Mouse (Mus musculus) brain, embryonic 18.5 days (tissue): Measurements from ENCODE around the gene Tmem60.

Source experiments
- DNase-seq: peaks from one replicate; pipeline ENCODE4 v3.0.0-alpha.2; 2012; ENCODE audit warnings: low read depth, low spot score

The Tmem60 gene

DNA sequence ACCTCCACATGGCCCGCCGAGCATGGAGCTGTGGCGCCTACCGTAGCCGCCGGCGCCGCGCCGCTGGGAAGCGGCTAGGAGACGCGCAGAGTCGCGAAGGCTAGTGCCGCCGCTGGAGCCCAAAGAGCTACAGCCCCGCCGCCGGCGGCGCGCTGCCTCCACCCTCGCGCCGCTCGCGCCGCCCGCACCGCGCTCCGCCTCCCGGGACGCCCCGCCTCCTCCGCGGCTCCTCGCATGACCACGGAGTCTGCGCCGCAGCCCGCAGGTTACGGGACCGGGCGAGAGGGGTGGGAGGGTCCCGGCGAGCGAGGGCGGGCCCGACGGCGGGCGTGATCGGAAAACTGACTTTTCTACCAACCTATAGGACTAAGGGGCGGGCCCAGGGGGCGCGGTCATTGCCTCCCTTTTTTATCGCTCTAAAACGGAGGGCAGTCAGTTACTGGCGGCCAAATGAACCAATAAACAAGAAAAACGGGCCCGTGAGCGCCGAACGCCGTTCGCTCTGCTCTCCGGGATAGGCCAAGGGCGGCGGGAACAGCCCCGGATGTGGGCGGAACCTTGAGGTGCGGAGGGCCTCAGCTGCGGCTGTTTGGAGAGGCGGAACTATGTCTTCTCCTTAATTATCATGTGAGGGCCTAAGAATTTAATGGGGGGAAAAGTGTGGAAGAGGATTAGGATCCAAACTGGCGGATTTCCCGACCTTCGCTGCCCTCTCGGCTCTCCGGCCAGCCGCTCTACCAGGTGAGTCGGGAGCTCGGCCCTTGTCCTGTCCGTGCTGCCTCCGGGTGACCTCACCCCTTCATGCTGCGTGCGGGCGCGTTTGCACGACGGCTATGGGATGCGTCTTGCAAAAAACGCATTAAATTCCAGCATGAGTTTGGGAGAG, at the start of gene Tmem60, which contains the start of gene Phtf2:
Tmem60 (plus strand) TSS at position 277 of the 886 bp plus-strand sequence.
Phtf2 (minus strand) TSS at position 210 of the 886 bp plus-strand sequence.
- peak; percentile 99 for DNase-seq

DNA sequence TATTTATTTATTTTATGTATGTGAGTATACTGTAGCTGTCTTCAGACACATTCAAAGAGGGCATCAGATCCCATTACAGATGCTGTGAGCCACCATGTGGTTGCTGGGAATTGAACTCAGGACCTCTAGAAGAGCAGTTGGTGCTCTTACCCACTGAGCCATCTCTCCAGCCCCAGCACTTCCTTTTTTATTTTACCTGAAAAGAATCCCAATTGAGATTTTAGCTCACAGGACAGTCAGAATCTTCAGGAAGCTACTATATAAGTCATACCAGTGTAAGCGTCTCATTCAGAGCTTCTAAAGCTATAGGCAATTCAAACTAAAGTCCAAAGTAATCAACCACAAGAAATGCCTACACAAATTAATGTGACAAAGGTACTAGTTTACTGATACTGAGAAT, 47.6 kb upstream of the Tmem60 start:
- no peak for DNase-seq

DNA sequence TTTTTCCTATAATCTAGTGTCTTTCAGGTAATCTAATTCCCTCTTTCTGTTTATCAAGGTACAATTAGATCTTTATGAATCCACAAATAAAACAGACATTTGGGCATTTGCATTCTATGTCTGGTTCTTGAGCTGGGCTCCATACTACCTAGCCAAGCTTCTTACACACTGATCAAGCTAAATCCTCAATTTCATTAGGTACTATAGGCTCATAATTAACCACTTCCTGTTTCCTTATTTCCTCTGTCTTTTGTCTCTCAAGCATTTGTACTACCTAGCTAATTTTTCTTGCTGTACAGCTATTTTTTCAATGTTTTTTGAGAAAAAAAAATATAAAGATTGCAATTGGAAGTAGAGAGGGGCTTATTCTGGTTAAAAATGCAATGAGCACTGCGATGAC, 44.9 kb upstream of the Tmem60 start:
- DNase-seq, result no peak

DNA sequence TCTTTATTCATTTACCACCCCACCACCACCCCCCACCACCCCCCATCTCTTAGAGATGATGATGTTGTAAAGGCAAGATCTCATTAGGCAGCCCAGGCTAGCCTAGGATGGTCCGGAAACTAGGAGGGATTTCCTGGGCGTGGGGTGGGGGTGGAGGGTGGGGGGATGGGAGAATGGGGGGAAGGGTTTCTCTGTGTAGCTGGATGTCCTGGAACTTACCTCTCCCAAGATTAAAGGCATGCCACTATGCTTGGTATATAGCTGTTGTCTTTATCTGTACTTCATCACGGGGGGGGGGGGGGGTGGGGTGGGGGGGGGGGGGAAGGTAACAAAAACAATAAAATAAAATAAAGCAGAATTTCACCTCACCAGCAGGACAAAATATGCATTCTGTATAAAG, 38.6 kb upstream of the Tmem60 start:
- no peak for DNase-seq

DNA sequence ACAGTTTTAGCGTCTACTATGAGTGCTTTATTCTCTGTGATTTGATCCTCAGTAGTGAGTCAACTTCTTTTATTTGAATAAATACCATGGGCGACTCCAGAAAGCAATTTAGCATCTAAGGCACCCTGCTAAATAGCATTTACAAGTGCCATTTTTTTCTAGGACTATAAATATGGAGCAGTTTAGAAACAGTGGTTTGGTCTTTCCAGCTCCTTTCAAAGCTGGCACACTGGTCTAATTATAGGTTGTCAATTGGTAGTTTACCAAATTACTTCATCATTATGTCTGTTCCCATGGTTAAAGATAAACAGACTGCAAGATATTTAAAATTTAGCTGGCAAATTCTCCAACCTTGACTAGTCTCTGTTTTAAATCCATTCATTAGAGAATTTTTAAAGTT, 38.2 kb upstream of the Tmem60 start:
- peak; percentile 16 for DNase-seq

DNA sequence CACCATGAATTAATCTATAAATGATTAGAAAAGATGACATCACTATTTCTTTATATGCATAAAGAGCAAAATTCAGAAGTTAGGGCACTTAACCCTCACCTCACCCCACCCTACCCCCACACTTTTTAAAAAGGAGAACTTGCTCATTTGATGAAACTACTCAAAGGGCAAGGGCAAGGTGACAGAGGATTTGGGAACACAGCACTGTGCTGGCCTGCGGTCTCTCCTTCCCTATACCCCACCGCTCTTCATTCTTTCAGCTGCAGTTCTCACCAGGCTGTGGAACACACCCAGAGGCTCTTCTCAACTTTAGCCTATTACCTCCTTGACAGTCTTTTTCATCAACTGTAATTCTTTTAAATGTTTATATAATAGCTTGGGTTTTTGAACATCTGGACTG, 35.0 kb upstream of the Tmem60 start:
- DNase-seq, result no peak

DNA sequence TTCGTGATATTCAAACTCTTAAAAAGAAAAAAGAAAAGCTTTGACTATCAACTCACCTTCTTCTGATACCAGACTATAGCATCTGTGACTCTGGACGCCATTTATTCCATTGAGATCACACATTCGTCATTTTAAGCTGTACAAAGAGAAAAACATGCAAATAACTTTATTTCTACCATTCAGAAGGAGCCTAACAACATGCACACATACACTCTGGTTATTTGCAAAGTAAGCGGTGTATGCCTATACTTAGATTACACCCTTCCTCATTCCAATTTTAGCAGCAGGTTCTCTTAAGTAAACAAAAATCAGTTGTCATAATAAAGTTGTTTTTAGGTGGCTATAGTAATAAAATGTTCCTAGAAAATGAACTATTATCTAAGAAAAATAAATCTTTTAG, 26.9 kb upstream of the Tmem60 start:
- no peak for DNase-seq

DNA sequence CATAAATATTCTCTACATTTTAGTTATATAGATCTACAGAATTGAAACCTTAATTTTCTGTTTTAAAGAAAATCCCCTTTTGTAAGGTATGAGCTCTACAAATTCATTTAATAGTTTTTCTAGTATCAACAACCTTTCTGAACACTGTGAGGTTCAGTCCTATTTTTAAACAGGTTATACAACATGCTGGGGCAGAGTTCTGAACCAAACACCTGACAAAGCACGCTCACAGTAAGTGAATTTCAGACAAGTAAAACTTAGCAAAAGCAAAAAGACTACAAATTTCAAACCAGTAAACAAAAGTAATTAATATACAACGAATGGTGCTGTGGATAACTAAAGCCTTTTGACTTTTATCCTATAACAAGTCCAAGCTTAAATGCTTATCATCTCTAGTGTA, 23.6 kb upstream of the Tmem60 start:
- DNase-seq, result no peak

DNA sequence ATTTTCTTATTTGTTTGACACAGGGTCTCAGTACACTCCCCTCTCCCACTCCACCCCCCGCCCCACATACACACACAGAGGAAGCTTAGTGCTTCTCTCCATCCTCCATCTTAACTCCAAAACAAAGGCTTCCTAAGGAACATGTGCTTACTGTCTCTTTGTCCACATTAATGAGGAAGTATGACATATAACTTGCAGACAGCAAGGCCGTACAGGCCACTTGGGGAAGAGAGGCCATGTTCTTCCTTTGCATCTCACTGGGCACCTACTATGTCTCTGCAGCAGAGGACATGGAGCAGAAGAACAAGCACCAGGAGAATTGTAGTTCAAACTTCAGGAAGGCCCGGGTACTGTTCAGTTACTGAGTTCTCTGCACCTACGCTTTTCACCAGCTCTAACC, 21.4 kb upstream of the Tmem60 start:
- DNase-seq, result no peak

DNA sequence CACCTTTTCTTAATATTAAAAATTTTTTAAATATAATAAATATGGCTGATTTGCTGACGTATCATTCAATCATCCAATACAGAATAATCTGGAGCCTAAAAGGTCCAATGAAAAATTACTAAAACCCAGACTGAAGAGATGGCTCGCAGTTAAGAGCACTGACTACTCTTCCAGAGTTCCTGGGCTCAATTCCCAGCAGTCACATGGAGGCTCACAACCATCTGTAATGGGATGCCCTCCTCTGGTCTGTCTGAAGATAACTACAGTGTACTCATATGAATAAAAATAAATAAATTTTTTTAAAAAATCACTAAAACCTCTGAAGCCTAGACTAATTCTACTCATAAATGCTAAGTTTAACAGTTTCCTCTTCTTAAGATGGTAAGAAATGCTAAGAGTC, 20.1 kb upstream of the Tmem60 start:
- no peak for DNase-seq

DNA sequence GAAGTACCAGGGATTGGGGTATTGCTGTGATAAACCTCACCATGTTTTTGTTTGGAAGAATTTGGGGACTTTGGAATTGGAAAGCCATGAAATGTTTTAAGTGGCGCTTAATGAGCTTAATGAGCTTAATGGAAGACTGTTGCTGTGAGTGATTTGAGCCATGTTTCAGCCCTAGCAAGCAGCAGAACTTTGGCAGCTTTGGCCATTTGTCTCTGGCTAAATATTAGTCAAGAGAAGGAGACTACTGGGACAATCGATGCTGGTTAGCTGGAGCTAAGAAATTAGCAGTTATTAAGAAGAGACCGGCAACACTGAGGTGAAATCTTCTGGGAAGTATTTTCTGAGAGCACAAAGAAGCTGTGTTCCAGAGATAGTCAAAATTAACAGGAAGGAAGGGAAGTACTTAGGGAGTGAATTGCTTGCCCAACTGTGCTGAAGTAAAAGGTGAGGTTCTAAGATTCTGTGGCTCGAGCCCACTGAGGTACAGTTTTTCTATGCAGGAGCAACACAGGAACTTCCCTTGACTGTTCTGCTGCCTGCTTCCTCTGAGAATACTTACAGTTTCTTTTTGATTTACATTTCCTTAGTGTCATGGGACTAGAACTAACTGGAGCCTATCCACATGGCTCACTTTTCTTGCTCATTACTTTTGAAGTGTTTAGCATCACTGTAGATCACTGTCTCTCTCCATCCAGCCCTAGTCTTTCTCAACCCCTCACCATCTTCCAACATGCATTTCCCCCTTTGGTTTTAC, 17.6 kb upstream of the Tmem60 start:
- no peak for DNase-seq

DNA sequence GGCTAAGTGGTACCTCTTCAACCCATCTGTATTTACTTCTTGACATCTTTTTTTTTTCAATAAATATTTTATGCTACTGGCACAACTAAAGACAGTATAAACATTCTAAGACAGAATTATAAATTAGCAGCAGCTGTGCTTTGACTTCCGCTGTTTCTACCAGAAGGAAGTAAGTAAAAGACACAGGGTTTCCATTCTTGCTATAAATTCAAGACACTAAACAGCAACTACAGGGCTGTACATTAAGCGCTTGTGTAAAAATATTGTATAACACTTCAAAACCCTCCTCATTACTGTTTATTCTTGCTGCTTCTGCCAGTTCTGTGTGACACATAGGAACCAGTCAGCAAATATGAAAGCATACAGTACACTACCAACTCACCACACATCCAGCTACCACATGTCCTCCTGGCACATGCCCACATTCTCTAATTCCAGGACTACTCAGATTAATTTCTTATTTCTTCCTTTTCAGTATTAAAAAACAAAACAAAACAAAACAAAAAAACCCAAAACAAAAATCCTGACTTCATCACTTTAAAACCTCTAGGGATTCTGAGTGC, 16.7 kb upstream of the Tmem60 start:
- DNase-seq, result no peak

DNA sequence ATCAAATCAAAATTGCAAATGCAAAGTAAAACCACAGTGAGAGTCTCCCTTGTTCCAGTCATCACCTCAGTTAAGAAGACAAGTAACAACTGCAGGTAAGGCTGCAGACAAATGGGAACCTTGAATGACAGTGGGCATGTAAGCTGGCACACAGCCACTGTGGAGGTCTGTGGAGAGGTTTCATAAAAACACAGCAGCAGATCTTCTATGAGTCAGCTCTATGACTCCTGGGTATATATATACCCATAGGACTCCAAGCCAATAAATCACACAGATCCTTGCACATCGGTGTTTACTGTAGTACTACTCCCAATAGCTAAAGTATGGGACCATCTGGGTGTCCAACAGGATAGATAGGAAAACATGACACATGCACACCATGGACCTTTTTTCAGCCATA, 8.8 kb upstream of the Tmem60 start:
- no peak for DNase-seq

DNA sequence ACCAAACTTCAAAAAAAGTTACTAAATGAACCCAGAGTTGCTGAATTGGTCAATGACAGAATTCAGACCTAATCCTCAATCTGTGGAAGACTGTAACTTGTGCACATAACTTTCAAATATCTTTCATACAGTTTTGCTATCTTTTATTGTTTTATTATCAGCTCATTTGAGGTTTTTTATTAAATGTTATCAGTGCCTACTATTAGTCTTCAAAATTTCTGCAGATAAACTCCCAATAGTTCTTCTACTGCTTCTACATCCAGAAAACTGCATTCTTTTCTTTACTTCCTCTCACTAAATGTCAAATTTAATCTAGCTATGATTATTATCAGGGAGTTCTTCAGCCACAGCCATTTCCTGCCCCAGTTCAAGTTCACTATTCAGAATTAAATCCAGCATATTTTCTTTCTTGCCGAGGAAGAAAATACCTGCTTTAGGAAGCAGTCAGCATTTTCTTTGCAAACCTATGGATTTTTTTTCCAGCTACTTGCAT, 5.0 kb upstream of the Tmem60 start:
- no peak for DNase-seq

DNA sequence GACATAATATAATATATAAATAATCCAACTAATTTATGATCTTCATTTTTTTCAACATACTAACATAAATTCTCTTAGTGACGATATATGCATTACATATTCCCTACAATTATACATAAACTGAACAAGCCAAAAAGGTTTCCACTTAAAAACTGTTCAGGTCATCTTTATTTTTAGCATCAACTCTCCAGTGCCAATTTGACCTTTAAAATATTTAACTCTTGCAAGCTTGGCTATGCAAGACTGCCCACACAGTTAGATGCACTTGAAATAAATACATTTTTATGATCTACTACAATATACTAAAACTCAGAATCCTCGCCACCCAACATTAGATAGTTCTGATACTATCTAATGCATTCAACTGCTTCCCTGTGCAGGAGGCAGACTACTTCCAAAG, 1.6 kb upstream of the Tmem60 start:
- no peak for DNase-seq

DNA sequence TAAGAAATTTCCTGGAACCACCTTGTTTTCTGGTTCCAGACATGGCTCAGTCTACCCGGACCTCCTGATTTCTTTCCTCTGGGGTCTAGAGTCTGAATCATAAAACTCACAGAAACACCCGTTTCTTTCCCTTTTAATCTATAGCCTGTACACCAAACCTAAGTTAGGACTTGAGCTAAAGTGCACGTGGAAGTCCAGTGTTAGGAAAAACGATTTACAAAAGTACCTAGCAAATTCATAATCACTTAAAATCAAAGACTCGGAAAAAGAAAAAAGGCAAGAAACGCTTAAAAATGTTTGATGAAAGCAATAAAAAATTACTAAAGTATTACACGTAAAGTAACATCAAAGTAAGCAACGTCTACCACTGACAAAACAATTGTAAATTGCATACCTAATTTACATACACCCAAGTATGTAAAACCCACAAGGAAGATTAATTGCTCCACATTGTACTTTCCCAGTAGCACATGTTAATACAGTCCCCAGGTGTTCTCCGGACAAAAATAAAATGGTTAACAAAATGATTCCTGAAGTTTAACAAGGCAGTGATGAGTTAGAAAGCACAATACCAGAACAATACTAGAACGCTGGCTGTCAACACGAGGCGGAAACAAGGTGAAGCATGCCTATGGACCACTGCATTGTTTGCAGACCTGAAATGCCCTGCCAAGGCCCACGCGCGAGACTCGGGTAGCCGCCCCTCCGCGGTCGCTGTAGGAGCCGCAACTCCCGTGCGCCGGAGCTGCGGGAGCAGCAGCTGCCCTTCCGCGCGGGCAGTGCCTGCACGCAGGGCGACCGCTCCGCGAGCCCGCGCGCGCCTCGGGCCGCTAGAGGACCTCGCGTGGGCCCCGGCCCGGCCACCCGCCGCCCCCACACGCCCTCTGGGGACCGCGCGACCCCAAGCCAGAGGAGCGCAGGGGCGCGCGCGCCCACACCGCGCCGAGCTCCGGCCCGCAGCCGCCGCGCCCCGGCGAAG, 905 bp upstream of the Tmem60 start:
- no peak for DNase-seq

DNA sequence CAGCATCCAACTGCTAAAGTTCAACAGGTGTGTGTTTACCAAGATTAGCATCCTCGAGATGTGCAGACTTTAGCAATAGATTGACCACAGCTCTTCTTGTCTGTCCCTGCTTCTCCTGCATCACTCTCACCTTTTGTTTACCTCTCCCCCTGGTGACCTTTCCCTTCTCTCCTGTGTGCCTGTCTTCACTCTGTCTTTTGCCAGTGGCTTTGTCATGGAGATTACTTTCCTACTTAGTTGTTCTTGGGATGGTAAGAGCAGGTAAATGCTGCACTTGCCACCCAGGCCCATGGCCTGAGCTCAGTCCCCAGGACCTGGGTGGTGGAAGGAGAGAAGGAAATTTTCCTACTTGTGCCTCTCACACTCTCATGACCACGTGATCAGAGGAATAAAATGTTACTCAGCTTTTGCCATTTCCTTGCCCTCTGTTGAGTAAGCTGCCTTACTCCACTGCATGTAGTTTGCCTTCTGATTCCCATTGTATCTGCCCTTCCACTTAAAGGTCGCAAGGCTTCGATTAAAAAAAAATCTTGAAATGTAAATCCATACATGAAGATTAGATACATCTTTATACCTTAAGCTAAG, 2.1 kb downstream of the Tmem60 start:
- DNase-seq, result no peak

DNA sequence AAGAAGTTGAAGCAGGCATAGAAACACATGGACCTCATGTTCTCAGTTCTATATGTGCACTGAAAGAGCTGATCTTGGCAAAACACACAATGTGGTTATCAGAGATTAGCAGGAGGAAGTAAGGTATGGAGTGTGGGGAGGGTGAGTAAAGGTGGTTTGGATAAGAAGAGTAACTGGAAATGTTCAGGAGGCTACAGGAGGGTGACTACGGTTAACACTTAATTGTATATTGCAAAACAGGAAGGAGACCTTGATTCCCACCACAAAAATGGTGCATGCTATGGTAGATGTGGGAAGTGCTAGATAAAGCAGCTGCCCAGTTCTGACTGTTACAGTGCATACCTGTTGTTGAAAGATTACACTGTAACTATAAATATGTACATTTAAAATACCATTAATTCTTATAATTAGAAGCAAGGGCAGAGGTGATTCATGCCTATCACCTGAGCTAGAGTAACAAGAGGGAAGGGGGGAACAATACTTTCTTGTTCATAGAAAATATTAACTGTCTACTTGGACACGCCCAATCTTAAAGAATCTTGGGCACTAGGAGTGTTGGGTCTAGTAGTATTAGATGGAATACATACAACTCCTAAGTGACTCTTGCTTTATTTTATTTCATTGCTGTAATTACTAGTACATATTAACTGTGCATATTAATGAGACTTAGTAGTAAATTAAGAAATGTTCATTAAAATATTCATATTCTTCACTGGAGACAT, 15.6 kb downstream of the Tmem60 start:
- DNase-seq, result no peak

DNA sequence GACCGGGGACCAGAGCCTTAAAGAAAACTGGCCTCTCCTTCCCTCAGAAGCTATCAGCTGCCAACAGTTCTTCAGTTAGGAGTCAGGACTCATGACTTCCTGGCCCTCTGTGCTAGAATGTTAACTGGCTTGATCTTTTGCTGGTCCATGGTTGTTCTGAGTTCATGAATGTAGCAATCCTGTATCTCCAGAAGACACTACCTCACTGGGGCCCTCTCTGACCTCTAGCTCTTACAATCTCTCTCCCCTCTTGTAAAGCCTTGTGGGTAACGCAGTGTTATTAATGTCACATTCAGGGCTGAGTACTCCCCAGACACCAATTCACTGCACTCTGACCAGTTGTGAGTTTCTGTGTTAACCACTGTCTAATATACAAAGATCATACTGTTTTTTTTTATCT, 22.7 kb downstream of the Tmem60 start:
- DNase-seq, result no peak

DNA sequence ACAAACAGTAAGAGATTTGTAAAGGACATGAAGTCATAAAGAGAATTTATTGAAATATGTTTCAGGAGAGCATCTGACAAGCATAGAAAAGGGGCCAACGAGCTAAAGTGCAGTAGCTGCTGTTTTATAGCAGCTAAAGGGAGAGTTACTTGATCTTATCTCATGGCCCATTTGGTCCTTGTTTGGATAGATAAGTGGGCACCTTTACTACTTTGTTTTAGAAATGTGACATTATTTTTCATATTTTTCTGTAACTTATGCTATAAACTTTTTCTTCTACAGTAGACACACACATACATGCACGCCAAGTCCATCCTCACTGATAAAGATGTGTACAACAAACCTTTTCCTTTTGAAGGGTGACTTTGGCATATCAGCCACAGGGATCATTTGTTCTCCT, 23.4 kb downstream of the Tmem60 start:
- DNase-seq, result no peak
